Mouse (Mus musculus) retina, embryonic 14.5 days (tissue): ENCODE measurements at regions not wholly inside any gene's neighbourhood (a gene's known extent, or its start where the extent isn't known, plus 50 kb on each side); places are given as distances from the start of the nearest gene placed in this dataset.

Experiments
- DNase-seq: peaks from one replicate; pipeline ENCODE4 v3.0.0-alpha.2; 2015; ENCODE audit warnings: low spot score

DNA sequence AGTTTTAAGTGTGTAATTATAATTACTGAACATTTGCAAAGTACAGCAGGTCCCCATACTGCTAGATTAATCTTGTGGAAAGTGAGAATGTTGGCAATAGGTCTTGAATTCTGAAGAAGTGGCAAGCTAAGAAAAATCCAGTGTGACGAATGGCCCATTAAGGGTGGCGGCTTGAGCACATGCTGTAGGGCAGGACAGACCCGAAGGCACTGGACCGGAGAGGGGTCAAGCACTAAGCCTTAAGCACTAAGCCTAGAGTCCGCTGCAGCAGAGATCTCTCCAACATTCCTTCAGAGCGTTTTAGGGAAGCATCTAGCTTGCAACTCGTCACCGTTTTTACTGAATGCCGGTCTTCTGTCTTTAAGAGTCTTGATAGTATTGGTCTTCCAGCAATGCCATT is 105.6 kb downstream of the Aldh8a1 start:
- DNase-seq, result no peak

DNA sequence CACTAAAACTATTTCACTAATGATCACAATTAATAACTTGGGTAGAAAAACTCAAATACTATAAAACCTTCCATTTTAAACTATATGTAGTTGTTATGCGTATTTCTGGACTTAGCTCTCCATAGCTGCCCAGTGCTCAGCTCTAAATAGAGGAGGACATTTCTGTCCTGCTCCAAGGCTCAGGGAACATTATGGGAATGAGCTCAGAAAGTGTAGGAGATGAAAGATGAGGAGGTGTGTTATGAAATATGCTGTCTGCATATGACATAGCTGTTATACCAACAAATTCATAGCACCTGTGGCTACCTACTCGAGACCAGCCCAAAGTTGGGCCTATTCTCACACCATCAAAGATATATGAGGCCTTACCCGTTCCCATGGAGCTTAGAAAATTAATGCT is 106.3 kb downstream of the Aldh8a1 start:
- DNase-seq, result no peak

DNA sequence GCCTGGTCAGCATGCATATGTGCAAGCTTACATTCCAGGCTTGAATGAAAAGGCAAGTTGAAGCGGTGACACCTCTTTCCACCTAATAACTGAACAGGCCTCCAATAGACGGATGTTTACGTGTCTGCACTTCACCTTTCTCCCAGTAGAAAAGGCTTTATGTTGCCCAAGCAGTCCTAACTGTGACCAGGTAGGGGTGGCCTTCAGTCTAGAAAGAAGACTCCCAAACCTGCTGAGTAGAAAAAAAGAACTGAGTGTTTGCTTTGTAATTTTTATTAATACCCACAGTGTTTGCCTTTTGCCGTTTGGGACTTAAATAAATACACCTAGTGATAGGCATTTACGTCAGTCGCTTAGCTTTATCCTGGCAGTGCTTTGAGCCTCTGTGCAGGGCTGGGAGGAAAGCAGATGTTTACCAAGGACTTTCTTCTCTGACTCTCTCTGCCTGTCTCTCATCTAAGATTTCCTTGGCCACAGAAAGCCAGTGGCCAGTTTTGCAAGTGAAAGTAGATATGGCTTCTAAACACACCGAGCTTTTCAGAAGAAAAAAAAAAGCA is 104.5 kb upstream of the 1700020N01Rik start:
- no peak for DNase-seq

DNA sequence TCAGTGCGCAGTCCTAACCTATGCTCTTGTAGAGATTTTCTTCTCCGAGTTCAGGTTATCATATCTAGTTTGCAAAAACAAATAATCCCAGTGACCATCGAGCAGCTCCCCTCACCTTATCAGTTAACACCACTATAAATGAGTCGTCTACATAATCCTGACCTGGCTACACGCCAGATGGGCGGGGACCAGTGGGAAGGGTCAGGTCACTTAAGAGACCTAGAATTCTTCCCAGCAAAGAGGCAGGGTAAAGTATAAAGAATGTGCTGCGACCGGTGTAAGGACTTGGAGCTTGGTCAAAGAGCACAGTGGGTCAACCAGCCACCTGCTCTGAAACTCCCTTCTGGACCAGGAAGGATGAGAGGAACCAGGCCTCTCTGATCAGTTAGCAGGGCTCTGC is 102.0 kb upstream of the 1700020N01Rik start:
- no peak for DNase-seq

DNA sequence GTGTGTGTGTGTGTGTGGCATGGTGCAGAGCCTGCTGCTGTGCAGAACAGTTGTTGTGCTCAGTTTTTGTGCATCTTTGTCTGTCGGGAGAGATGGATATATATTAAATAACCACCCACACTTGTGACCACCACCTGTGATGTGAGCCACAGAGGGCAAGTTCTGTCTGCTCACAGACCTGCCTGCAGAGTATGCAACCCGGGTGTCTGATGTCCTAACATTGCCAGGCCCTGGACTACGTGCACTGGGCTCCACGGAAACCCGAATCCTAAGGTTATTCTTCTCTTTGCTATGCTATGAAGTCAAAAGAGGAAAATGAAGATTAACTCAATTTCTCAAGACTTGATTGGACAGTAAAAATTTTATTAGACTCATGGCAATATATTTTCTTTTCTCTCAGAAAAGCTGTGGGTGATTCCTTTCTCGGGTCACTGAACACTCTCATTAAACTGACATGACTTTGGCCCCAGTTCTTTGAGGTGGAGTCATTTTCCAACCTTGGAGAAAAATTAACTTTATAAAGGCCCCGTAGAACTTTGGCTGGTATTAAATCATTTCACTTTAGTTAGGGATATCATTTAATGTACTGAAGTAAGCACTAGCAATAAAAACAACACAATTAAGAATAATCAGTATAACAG is 100.6 kb upstream of the 1700020N01Rik start:
- no peak for DNase-seq

DNA sequence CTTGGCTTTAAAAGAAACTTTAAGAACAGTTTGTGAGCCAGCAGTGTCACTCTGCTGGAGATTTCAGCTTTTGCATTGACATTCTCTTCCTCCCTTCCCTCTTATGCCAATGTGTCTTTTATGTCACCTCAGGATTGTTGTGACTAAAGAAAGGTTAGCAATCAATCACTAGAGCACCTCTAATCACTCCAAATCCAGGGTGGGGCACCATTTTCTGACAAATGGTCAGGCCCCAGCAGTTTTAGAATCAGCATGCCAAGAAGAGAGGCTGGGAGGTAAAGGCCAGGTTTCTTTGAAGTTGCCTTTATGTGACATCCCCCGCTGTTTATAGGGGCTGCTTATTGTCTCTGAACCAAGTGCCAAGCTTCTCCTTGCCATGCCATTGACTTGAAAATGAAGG is 98.4 kb upstream of the 1700020N01Rik start:
- DNase-seq, result no peak

DNA sequence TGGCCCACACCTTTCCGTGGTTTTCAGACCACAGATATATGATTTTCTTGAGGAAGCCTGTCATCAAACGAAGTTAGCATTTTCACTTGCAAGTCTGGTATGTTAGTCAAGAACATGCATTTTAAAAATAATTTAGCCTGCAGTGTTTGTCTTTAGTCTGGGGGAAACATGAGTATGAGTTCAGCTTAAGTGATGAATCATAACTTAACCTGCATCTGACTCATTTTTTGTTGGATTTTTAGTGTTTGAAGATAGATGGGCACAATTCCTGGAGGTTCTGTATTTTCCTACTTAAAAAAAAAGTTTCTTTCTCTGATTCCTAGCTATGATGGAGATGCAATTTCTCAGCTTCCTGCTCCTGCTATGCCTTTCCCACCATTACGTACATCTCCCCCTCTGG is 95.8 kb upstream of the 1700020N01Rik start:
- DNase-seq, result no peak

DNA sequence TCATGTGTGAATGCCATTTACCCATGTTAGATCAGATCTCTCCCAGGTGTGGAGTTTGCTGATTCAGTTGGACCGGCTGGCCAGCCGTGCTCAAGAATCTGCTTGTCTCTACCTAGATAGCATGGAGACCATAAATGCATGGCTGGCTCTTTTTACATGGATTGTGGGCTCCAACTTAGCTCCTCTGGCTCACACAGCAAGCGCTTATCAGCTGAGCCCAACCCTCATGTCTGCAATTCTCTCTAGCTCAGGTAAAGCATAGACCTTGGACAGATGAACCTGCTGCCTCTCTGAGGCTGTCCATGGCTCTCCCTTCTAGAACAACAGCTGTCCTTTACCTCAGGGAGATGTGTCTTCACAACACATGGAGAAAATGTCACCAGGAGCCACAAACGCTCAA is 94.8 kb upstream of the 1700020N01Rik start:
- no peak for DNase-seq

DNA sequence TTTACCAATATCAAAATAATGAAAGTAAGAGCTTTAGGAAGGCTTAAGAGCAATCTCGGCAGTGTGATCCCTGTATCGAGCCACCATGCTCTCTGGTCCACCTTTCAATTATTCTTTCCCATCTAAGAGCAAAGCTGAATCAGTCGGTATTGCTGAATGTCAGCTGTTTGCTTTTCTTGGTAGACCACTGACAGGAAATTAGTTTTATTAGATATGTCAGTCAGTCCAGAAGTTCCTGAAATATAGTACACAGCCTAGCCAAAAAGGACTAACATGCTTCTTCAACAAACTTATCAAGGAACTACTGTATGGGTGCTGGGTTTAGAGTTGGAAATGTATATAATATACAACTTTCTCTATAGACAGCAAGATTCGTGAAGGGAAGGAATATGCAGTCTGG is 91.3 kb upstream of the 1700020N01Rik start:
- no peak for DNase-seq

DNA sequence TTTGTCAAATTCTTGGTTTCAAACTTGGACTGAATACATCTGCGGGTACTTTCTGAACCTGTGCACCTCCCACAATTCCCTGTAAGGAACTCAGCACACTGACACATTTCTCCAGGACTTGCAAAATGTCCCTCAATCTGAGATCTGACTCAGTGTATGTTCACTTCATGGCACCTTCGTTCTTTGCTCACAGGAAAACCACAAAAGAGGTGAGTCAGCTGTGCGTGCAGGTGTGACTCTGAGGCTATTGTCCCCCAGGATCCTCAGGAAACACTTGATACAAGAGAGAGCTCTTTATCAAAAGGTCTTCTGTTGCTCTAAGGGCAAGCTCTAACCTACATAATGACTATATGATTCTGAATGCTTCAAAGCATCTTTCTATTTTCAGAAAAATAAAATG is 88.5 kb upstream of the 1700020N01Rik start:
- DNase-seq, result no peak

DNA sequence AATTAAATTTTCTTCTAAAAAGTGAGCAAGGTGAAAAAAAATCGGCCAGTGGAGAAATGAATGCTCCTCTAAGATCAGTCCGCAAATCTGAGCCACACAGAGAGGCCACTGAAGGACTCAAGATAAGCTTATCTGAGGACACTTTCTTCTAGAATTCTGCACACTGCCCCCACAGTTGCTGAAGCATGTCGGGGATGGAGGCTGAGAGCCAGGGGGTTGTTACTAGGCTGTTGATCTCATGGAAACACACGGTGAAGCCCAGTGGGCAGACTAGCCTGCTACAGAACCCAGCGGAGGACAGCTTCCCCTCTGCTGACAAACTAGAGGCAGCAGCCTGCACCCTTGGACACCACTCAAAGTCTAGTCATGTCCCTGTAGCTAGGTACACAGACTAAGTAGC is 81.6 kb upstream of the 1700020N01Rik start:
- no peak for DNase-seq

DNA sequence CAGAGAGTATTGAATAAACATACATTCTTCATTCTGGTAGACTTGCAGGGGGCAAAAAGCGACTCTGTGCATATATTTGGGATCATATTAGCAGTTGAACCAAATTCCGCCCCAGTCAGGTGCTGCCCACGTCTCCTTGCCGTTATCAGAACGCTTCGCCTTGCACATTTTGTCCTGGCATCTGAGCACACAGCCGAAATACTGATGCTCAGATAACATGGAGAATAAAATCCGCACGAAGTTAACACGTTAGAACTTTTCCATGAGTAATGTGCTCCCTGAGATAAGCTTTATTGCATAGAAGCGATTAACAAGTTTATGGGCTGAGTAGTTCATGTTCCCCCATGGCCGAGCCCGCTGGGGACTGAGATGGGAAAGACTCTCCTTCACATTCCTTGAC is 80.5 kb upstream of the 1700020N01Rik start:
- DNase-seq, result no peak

DNA sequence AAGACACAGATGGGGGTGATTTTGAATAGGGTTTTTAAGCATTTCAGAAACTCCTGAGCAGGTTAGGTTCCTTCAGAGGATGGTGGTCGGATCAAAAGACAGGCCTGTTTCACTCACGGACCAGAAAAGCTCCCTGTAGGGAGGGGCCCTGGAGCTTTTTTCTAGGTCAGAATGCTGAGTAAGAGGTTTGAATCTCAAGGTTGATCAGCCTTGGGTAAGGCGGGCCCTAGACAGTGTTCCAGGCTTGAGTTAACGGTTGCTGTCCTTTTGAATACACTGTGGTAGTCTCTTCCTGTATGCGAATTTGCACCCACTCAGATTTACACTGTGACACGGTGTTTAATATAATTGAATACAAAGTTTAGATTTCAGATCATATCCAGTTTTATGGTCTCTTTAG is 75.2 kb upstream of the 1700020N01Rik start:
- no peak for DNase-seq

DNA sequence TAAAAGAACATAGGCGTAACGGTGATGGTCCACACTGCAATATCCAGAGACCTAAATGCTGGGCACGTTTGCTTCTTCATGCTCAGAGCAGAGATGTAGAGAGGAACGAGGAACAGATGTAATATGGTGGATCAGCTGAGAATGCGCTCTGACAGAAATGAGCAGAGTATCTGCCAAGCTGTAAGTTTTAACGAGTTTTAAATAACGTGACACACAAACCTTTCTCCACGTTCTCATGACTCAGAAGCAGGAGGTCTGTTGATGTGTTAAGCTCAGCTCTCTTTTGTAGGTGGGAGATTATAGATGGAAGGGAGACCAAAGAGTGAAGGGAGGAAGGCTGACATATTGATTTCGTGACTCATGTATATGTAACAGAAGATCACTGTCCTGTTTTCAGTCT is 72.1 kb upstream of the 1700020N01Rik start:
- no peak for DNase-seq

DNA sequence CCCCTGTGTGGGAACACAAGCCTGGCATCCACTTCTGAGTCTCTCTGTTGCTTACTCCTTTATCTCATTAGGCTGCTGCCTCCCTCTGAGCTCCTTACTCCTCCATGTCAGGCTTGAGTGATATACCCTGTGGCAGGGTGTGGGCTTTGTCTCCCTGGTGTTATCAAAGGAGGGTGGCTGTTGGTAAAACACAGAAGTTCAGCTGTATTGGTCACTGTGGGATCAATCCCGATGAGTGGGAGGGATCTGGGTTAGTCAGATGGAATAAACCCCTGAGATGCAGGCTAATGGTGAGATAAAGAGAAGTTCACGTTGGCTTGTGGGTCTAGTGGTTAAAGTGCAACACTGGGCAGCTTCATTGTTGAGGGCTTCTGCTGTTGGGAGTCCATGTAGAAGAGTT is 67.4 kb upstream of the 1700020N01Rik start:
- DNase-seq, result no peak

DNA sequence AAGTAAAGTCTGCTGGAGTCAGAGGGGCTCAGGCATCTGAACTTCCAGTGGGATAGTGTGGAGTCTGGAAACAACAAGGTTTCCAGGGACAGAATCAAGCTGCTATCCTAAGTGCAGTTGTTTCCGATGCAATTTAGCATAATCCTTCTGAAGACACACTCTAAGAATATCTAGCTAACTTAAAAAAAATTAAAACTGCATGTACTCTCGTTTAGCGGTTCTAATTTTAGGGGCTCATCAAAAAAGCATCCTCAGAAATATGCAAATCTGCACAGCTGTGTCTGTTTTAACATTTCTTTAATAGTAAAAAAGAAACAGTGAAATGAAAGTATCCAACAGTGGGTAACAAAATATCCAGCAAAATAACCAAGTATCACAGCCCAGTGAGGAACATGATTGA is 64.5 kb upstream of the 1700020N01Rik start:
- no peak for DNase-seq

DNA sequence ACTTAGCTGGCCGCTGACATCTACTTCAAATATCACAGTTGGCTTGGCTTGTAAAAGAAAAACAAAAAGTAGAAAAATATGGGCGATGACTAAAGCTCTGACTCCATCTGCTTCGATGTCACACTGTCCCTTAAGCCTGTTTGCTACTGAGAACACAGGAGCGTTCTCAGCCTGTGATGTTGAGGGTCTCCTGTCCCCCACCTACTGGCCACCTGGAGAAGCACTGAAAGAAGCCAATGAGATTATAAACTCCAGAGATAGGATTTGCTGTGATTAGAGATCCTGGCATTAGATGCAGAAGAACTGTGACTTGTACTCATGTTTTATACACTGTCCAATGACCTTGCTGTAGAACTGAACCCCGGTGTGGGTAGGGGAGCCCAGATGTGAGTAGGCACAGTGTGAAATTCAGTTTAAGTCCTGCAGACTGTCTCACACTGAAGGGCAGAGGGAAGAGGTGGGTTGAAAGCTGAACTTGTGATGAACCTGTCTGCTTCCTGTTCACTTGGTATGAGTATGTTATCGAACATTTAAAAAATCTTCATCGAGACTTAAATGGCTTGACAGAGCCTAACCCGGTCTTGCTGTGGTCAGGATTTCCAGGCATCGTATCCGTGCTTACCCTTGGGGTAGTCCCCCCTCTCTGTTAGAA is 63.7 kb upstream of the 1700020N01Rik start:
- DNase-seq, result no peak

DNA sequence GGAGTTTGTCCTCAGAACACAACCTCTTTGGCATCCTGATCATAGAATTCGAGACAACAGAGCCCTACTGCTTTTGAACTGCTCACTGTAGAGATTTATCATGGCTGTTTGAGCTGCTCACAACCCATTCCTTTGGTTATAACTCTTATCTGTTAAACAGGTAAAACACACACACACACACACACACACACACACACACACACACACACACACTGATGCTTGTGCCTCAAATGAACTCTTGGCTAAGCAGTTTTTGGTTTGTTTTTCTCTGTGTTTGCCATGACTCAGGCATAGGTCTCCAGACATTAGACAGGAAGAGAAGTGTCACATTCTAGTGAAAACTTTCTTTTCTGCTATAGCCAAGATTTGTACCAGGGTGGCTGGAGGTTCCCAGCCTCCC is 60.8 kb upstream of the 1700020N01Rik start:
- no peak for DNase-seq

DNA sequence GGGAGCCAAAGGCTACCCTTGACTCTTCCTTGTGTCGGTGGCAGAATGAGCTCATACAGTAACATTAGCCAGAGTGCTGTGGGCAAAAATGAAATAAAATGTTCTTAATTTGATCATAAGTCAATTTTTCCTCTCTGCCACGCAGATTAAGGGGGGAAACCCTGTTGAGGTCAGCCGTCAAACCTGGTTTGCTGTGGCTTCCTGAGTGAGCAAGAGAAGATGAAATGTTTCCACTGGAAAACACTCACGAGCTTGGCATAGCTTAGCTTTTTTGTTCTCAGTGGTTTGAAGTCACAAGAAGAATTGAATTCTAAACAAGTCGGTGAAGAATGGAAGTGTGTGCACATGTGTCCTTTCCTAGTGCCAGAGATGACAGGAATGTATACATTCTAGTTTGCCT is 57.3 kb upstream of the 1700020N01Rik start:
- no peak for DNase-seq

DNA sequence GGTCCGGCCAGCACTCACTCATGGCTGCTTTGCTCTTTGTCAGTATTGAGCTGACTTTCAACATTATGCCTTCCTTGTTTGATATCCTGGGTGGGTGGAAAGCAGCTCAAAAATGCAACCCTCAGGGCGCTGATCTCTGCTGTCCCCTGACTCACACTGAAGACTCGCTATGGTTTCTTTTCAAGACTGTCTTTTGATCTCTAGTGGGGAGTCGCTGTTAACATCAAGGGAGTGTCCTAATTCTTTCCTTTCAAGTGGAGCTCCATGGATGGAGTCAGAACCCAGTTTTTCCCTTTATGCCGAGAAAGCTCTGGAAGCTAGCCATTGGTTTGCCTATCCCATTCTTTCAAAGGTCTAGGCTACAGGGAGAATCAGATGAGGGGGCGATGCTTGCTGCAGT is 54.5 kb upstream of the 1700020N01Rik start:
- no peak for DNase-seq
